Mouse (Mus musculus) liver, postnatal 0 days (tissue): Measurements from ENCODE around the gene Ski.

Experiments
- CTCF ChIP-seq: sonication (generic); IDR thresholded peaks from 2 replicates; pipeline ENCODE4 v1.5.1; 2016; ENCODE audit warnings: antibody characterized with exemption, low read depth
- EP300 ChIP-seq: IDR thresholded peaks from 2 replicates; pipeline ENCODE4 v1.6.1; 2016; ENCODE audit warnings: antibody characterized with exemption, low read depth, mild to moderate bottlenecking

DNA sequence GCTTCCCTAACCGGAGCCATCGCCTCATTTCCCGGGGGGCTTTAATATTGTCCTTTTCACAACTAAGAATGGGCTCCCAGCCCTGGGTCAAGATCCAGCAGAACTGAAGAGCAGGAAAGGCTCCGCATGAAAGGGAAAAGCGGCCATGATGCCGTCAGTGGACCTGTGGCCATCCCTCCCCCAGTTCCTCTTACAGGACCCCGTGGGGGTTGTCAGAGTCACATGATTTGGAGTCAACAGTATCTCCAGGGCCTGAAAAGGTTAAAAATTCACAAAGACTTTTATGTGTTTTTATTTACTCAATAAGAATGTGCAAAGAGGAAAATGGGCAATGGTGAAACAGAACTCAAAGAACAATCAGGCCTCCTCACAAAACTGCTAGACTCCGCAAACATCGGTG lies 36.5 kb downstream of the Ski start:
- no peak for TF ChIP-seq CTCF
- TF ChIP-seq EP300: no peak
